Mouse (Mus musculus): ENCODE data around the gene Adam30. TPM values are rescaled to one million over a fixed set of nuclear protein-coding genes. Genes with fewer than 3 reads are reported as not detected.

Adam30 gene
- polyA plus RNA-seq (2017; shearing (Covaris generic)): not detected

GRCm38 (mm10) chr3:98160330-98160729, at the start of gene Adam30:
Gene Adam30, plus strand, starts transcription at chr3:98160630.

Other genes starting within 250 kb of the Adam30 start
- 10 to 100 TPM; 14.4 to 25.9 TPM for gene Notch2, start 147.1 kb upstream of the Adam30 start, polyA plus RNA-seq (2017; shearing (Covaris generic))
- not detected for gene Reg4, start 61.5 kb downstream of the Adam30 start, polyA plus RNA-seq (2017; shearing (Covaris generic))
- gene Hmgcs2, start 119.8 kb downstream of the Adam30 start, polyA plus RNA-seq (2017; shearing (Covaris generic)): under 1 TPM in 1 of 2 experiments, not detected in 1; 0.09 TPM
- gene Phgdh, start 179.4 kb downstream of the Adam30 start, polyA plus RNA-seq (2017; shearing (Covaris generic)): 100 to 1,000 TPM; 158 to 180 TPM
- gene Zfp697, start 221.8 kb downstream of the Adam30 start, polyA plus RNA-seq (2017; shearing (Covaris generic)): under 1 TPM in 1 of 2 experiments, not detected in 1; 0.27 TPM

All from activated CD4-positive, CD25-positive, alpha-beta regulatory T cell (primary cell).